Mouse (Mus musculus) heart, embryonic 14.5 days (tissue): ENCODE measurements at regions not wholly inside any gene's neighbourhood (a gene's known extent, or its start where the extent isn't known, plus 50 kb on each side); places are given as distances from the start of the nearest gene placed in this dataset.

ENCODE experiments used
- ATAC-seq: fragments of 200-750 bp; cut with Nextera tagmentation; 2 replicates; pipeline ENCODE4 v1.8.0; 2017; ENCODE audit warnings: low read depth, moderate TSS enrichment; ENCODE audit not compliant: insufficient number of reproducible peaks, insufficient read depth, low FRiP score
- H3K27ac ChIP-seq, 2 experiments: fragments of 200-500 bp in 1 of 2; fragments of 300-500 bp in 1 of 2; sonication (generic) in 1 of 2; replicated peaks in 1 of 2; 2 replicates each; pipeline ENCODE4 v1.5.1; 2012 to 2014; ENCODE audit warnings: low read depth in 2 of 2, low read length in 2 of 2, control low read depth in 1 of 2, mild to moderate bottlenecking in 1 of 2, mixed read lengths in 1 of 2; ENCODE audit not compliant: control insufficient read depth in 1 of 2, insufficient read depth in 1 of 2
- H3K27me3 ChIP-seq: fragments of 300-500 bp; sonication (generic); 2 replicates; pipeline ENCODE4 v1.6.1; 2014; ENCODE audit warnings: mild to moderate bottlenecking, low read length, control low read depth; ENCODE audit not compliant: control insufficient read depth, insufficient read depth
- H3K36me3 ChIP-seq: fragments of 300-500 bp; sonication (generic); 2 replicates; pipeline ENCODE4 v1.6.1; 2014; ENCODE audit warnings: mild to moderate bottlenecking, control low read depth, low read length, mixed read lengths; ENCODE audit not compliant: control insufficient read depth, insufficient read depth
- H3K4me1 ChIP-seq, 2 experiments: fragments of 200-500 bp in 1 of 2; fragments of 300-500 bp in 1 of 2; sonication (generic) in 1 of 2; 2 replicates each; pipeline ENCODE4 v1.6.1; 2012 to 2014; ENCODE audit warnings: low read length in 2 of 2, control low read depth in 1 of 2, mixed read lengths in 1 of 2; ENCODE audit not compliant: control insufficient read depth in 2 of 2, insufficient read depth in 2 of 2
- H3K4me2 ChIP-seq: fragments of 300-500 bp; sonication (generic); 2 replicates; pipeline ENCODE4 v1.6.1; 2014; ENCODE audit warnings: mild to moderate bottlenecking, low read length
- H3K4me3 ChIP-seq, 2 experiments: fragments of 200-500 bp in 1 of 2; fragments of 300-500 bp in 1 of 2; sonication (generic) in 1 of 2; 2 replicates each; pipeline ENCODE4 v1.5.1; 2012 to 2014; ENCODE audit warnings: low read length in 2 of 2, mild to moderate bottlenecking in 2 of 2, control low read depth in 1 of 2, low read depth in 1 of 2, moderate library complexity in 1 of 2; ENCODE audit not compliant: control insufficient read depth in 1 of 2, insufficient read depth in 1 of 2
- H3K9ac ChIP-seq: fragments of 300-500 bp; sonication (generic); 2 replicates; pipeline ENCODE4 v1.6.1; 2014; ENCODE audit warnings: mild to moderate bottlenecking, low read length
- H3K9me3 ChIP-seq: fragments of 300-500 bp; sonication (generic); 2 replicates; pipeline ENCODE4 v1.6.1; 2016; ENCODE audit warnings: low read length, control low read depth; ENCODE audit not compliant: control insufficient read depth
- WGBS: fragments of 180-500 bp; shearing (Covaris S2); extraction: QIAGEN DNeasy Blood & Tissue Kit; methylation state at CpG from one replicate; pipeline ENCODE4 v1.1.7; 2014; 5-methylcytosine and 5-hydroxymethylcytosine counted together

GRCm38 (mm10) chr11:43338377-43338993 lies 87.6 kb downstream of the Pttg1 start:
- Histone ChIP-seq H3K9me3 (no peaks in the 10 kb centered on the region), H3K4me3 (no peak overlapping the region), H3K27ac (no peak overlapping the region), H3K4me1 (no peaks in the 10 kb centered on the region), H3K4me2 (no peak overlapping the region), H3K36me3 (no peaks in the 10 kb centered on the region), H3K9ac (no peak overlapping the region), H3K27me3 (no peaks in the 10 kb centered on the region)
- ATAC-seq, result no peak
- WGBS, result 88% methylated on average over 2 of the region's 2 CpGs

- Histone ChIP-seq H3K36me3 (no peaks in the 10 kb centered on the region), H3K27me3 (no peaks in the 10 kb centered on the region), H3K4me3 (no peak overlapping the region), H3K4me2 (no peak overlapping the region), H3K4me1 (no peaks in the 10 kb centered on the region), H3K27ac (no peak overlapping the region), H3K9me3 (no peaks in the 10 kb centered on the region), H3K9ac (no peak overlapping the region)
- ATAC-seq, result no peak
- 67% methylated on average over 7 of the region's 7 CpGs for WGBS
Observed at GRCm38 (mm10) chr11:43335668-43336265, 90.3 kb downstream of the Pttg1 start.

GRCm38 (mm10) chr11:43333547-43333946 lies 92.5 kb downstream of the Pttg1 start:
- 74% methylated on average over 4 of the region's 4 CpGs for WGBS
- Histone ChIP-seq H3K27ac (no peak overlapping the region), H3K4me1 (no peaks in the 10 kb centered on the region), H3K27me3 (no peaks in the 10 kb centered on the region), H3K9ac (no peak overlapping the region), H3K9me3 (no peaks in the 10 kb centered on the region), H3K36me3 (no peaks in the 10 kb centered on the region), H3K4me3 (no peak overlapping the region), H3K4me2 (no peak overlapping the region)
- ATAC-seq, result no peak

- Histone ChIP-seq H3K4me3 (no peak overlapping the region), H3K4me2 (no peak overlapping the region), H3K4me1 (no peaks in the 10 kb centered on the region), H3K27ac (no peak overlapping the region), H3K27me3 (no peaks in the 10 kb centered on the region), H3K9me3 (no peaks in the 10 kb centered on the region), H3K36me3 (no peaks in the 10 kb centered on the region), H3K9ac (no peak overlapping the region)
- ATAC-seq, result no peak
- WGBS, result 75% methylated on average over 4 of the region's 4 CpGs
Observed at GRCm38 (mm10) chr11:43313996-43314395, 112.1 kb downstream of the Pttg1 start.
